In genomic region chr8:90069411-90069993, GRCm38 (mm10) we compare ENCODE assay signal across 12 mouse cellular contexts.
A peak's percentile ranks its signal among the peaks of the same experiment; 100 is the strongest.
DNase-seq lines count a peak whose midpoint lies in the region; ATAC-seq lines count a peak whose summit lies in the region.
"Had no signal": no experiment of that assay in that cellular context is flagged by ENCODE, and none has a peak within 500 bp of the region (broad histone marks: within the 10 kb centered on the region; RNA-seq: fewer than 3 reads in every experiment).

No protein-coding gene starts in this region.

- no peak for DNase-seq in kidney, adult 18-20 months
- DNase-seq in forebrain, embryonic 10.5 days (ENCODE audit: extremely low spot score, low spot score), result peak; percentile 13
- DNase-seq in thymus, postnatal 10 days (ENCODE audit: low spot score in 2 of 2), result no peak
- no peak for DNase-seq in right cerebral cortex, adult 18-20 months
- DNase-seq: adrenal gland, postnatal 10 days; cerebellum, adult 9-11 months; right cerebral cortex, postnatal 4 days had no signal

- 30% methylated on average over 10 of the region's 10 CpGs for WGBS in kidney, embryonic 14.5 days
- WGBS in forebrain, embryonic 10.5 days, result 33% methylated on average over 10 of the region's 10 CpGs
- WGBS in hindbrain, embryonic 13.5 days, result 5% methylated on average over 10 of the region's 10 CpGs
- 11% methylated on average over 10 of the region's 10 CpGs for WGBS in neural tube, embryonic 13.5 days

- H3K9ac ChIP-seq in kidney, embryonic 14.5 days (ENCODE audit: low read depth, low read length), result no peak overlapping the region
- 0 out of 2 replicates have a peak overlapping the region, but pooled peaks have one; percentile 31 for H3K9ac ChIP-seq in hindbrain, embryonic 13.5 days
- H3K9ac ChIP-seq in neural tube, embryonic 13.5 days, result no peak overlapping the region
- H3K9ac ChIP-seq: limb, embryonic 15.5 days had no signal

- H3K9me3 ChIP-seq in kidney, embryonic 14.5 days (ENCODE audit: control insufficient read depth, low read length), result no peaks in the 10 kb centered on the region
- H3K9me3 ChIP-seq in forebrain, embryonic 10.5 days, result no peaks in the 10 kb centered on the region
- no peaks in the 10 kb centered on the region for H3K9me3 ChIP-seq in hindbrain, embryonic 13.5 days
- H3K9me3 ChIP-seq in neural tube, embryonic 13.5 days, result no peaks in the 10 kb centered on the region
- H3K9me3 ChIP-seq: limb, embryonic 15.5 days had no signal

- H3K27me3 ChIP-seq in kidney, embryonic 14.5 days (ENCODE audit: control insufficient read depth, insufficient read depth, low read length), result no peaks in the 10 kb centered on the region
- no peaks in the 10 kb centered on the region for H3K27me3 ChIP-seq in forebrain, embryonic 10.5 days (ENCODE audit: poor library complexity, severe bottlenecking)
- no peaks in the 10 kb centered on the region for H3K27me3 ChIP-seq in hindbrain, embryonic 13.5 days
- no peaks in the 10 kb centered on the region for H3K27me3 ChIP-seq in neural tube, embryonic 13.5 days
- H3K27me3 ChIP-seq: limb, embryonic 15.5 days had no signal

- no peaks in the 10 kb centered on the region for H3K36me3 ChIP-seq in kidney, embryonic 14.5 days (ENCODE audit: control insufficient read depth, insufficient read depth, low read length)
- no peaks in the 10 kb centered on the region for H3K36me3 ChIP-seq in forebrain, embryonic 10.5 days (replicated peaks)
- H3K36me3 ChIP-seq in hindbrain, embryonic 13.5 days, result no peaks in the 10 kb centered on the region
- H3K36me3 ChIP-seq in neural tube, embryonic 13.5 days, result no peaks in the 10 kb centered on the region
- H3K36me3 ChIP-seq: limb, embryonic 15.5 days had no signal

- H3K4me2 ChIP-seq in kidney, embryonic 14.5 days (replicated peaks; ENCODE audit: low read depth, low read length), result no peak overlapping the region
- peak overlapping the region; percentile 34 for H3K4me2 ChIP-seq in hindbrain, embryonic 13.5 days
- peak overlapping the region; percentile 41 for H3K4me2 ChIP-seq in neural tube, embryonic 13.5 days
- H3K4me2 ChIP-seq: limb, embryonic 15.5 days had no signal

- H3K4me1 ChIP-seq in kidney, embryonic 14.5 days (ENCODE audit: control insufficient read depth, insufficient read depth, low read length), result 0 out of 2 replicates have a peak, but pooled peaks cover 4% of the 10 kb centered on the region
- peaks cover 31% of the 10 kb centered on the region for H3K4me1 ChIP-seq in forebrain, embryonic 10.5 days
- peaks cover 21% of the 10 kb centered on the region for H3K4me1 ChIP-seq in hindbrain, embryonic 13.5 days (replicated peaks)
- H3K4me1 ChIP-seq in neural tube, embryonic 13.5 days (replicated peaks), result peaks cover 25% of the 10 kb centered on the region

- peak overlapping the region; percentile 14; the same call in 1 of the 2 replicates for H3K27ac ChIP-seq in kidney, embryonic 14.5 days (ENCODE audit: low read depth, low read length)
- peak overlapping the region; percentile 36 for H3K27ac ChIP-seq in forebrain, embryonic 10.5 days
- H3K27ac ChIP-seq in hindbrain, embryonic 13.5 days, result peak overlapping the region; percentile 71
- peak overlapping the region; percentile 74 for H3K27ac ChIP-seq in neural tube, embryonic 13.5 days (replicated peaks)
- H3K27ac ChIP-seq: limb, embryonic 15.5 days had no signal

- no peak for ATAC-seq in kidney, embryonic 14.5 days (ENCODE audit: low FRiP score, low TSS enrichment)
- peak; percentile 13; the same call in 1 of the 2 replicates for ATAC-seq in hindbrain, embryonic 13.5 days (ENCODE audit: low FRiP score)
- ATAC-seq in neural tube, embryonic 13.5 days (ENCODE audit: low read depth), result peak; percentile 56; the same call in 1 of the 2 replicates
- no peak for ATAC-seq in erythroid progenitor cell, adult 5-6 weeks (replicated peaks; ENCODE audit: low FRiP score, poor library complexity, severe bottlenecking)

- no peak overlapping the region for H3K4me3 ChIP-seq in kidney, embryonic 14.5 days (ENCODE audit: low read length)
- no peak overlapping the region for H3K4me3 ChIP-seq in forebrain, embryonic 10.5 days
- H3K4me3 ChIP-seq in hindbrain, embryonic 13.5 days, result no peak overlapping the region
- H3K4me3 ChIP-seq in neural tube, embryonic 13.5 days, result no peak overlapping the region
- H3K4me3 ChIP-seq: limb, embryonic 15.5 days had no signal

Comparison
In these comparisons a context has a peak if more than half of its experiments do, and no peak if none do; other contexts are left out.
1. ATAC-seq: peak in hindbrain, embryonic 13.5 days (single experiment) and neural tube, embryonic 13.5 days (single experiment); none in kidney, embryonic 14.5 days (single experiment) and erythroid progenitor cell, adult 5-6 weeks (single experiment).
2. H3K27ac ChIP-seq: peak in every context shown above with its lines; median percentile 74 in neural tube, embryonic 13.5 days; 71 in hindbrain, embryonic 13.5 days; 36 in forebrain, embryonic 10.5 days; 14 in kidney, embryonic 14.5 days.